Mouse (Mus musculus): Measurements from ENCODE around the gene Ndufaf3.

Gene Ndufaf3

GRCm38 (mm10) chr9:108517253-108517930 is 49.8 kb downstream of the Ndufaf3 start:
- DNase-seq (ENCODE audit: low read depth) = peak; percentile 49

GRCm38 (mm10) chr9:108516380-108517251 is 50.6 kb downstream of the Ndufaf3 start, which contains the start of gene Qrich1:
Gene Qrich1 (plus strand): TSS chr9:108516806.
- peak; percentile 94 for DNase-seq (ENCODE audit: low read depth)

All from fibroblast of lung, adult 2 months (primary cell).